Mouse (Mus musculus) midbrain, embryonic 14.5 days (tissue): ENCODE data around the gene Jade1. TPM values are rescaled to one million over a fixed set of nuclear protein-coding genes. Genes with fewer than 3 reads are reported as not detected.

Source experiments
- ATAC-seq: fragments of 200-750 bp; cut with Nextera tagmentation; 2 replicates; pipeline ENCODE4 v1.8.0; 2017; ENCODE audit warnings: moderate number of reproducible peaks, moderate library complexity; ENCODE audit not compliant: low FRiP score, low TSS enrichment
- DNase-seq: peaks from one replicate; pipeline ENCODE4 v3.0.0-alpha.2; 2015
- H3K27ac ChIP-seq: fragments of 300-500 bp; sonication (generic); replicated peaks from 2 replicates; pipeline ENCODE4 v1.5.1; 2014; ENCODE audit warnings: mild to moderate bottlenecking, low read depth, low read length, moderate library complexity
- H3K27me3 ChIP-seq: fragments of 300-500 bp; sonication (generic); 2 replicates; pipeline ENCODE4 v1.6.1; 2014; ENCODE audit warnings: low read length, control low read depth, mixed read lengths; ENCODE audit not compliant: control insufficient read depth, insufficient read depth
- H3K36me3 ChIP-seq: fragments of 300-500 bp; sonication (generic); 2 replicates; pipeline ENCODE4 v1.6.1; 2014; ENCODE audit warnings: low read length, control low read depth; ENCODE audit not compliant: control insufficient read depth, insufficient read depth
- H3K4me1 ChIP-seq: fragments of 300-500 bp; sonication (generic); 2 replicates; pipeline ENCODE4 v1.6.1; 2014; ENCODE audit warnings: mild to moderate bottlenecking, antibody characterized with exemption, low read length, control low read depth; ENCODE audit not compliant: control insufficient read depth, insufficient read depth
- H3K4me2 ChIP-seq: fragments of 300-500 bp; sonication (generic); 2 replicates; pipeline ENCODE4 v1.6.1; 2014; ENCODE audit warnings: mild to moderate bottlenecking, low read length, moderate library complexity
- H3K4me3 ChIP-seq: fragments of 300-500 bp; sonication (generic); replicated peaks from 2 replicates; pipeline ENCODE4 v1.5.1; 2014; ENCODE audit warnings: low read depth, low read length
- H3K9ac ChIP-seq: fragments of 300-500 bp; sonication (generic); replicated peaks from 2 replicates; pipeline ENCODE4 v1.6.1; 2014; ENCODE audit warnings: mild to moderate bottlenecking, low read length, moderate library complexity
- H3K9me3 ChIP-seq: fragments of 300-500 bp; sonication (generic); 2 replicates; pipeline ENCODE4 v1.6.1; 2016; ENCODE audit warnings: low read length, control low read depth, mixed read lengths; ENCODE audit not compliant: control insufficient read depth
- WGBS: fragments of 180-500 bp; shearing (Covaris S2); extraction: QIAGEN DNeasy Blood & Tissue Kit; methylation state at CpG from one replicate; pipeline ENCODE4 v1.1.7; 2014; 5-methylcytosine and 5-hydroxymethylcytosine counted together
- polyA plus RNA-seq: library from polyadenylated mRNA; unstranded; fragments of >200 nt; fragmentation: Nextera tagmentation; extraction: Ambion mirVana; gene quantifications from 2 replicates; pipeline ENCODE4 v1.2.1, GENCODE M21; 2014

The Jade1 gene
- polyA plus RNA-seq, 1 experiment from 2014 or later: 13.1 TPM

GRCm38 (mm10) chr3:41592805-41593204 is 37.3 kb downstream of the Jade1 start:
- Histone ChIP-seq H3K4me3 (no peak overlapping the region), H3K9me3 (no peaks in the 10 kb centered on the region), H3K27ac (no peak overlapping the region), H3K27me3 (no peaks in the 10 kb centered on the region), H3K4me2 (no peak overlapping the region), H3K4me1 (no peaks in the 10 kb centered on the region), H3K36me3 (peaks cover 45% of the 10 kb centered on the region), H3K9ac (no peak overlapping the region)
- ATAC-seq (no peak), DNase-seq (no peak)
- 90% methylated on average over 7 of the region's 7 CpGs for WGBS

DNA sequence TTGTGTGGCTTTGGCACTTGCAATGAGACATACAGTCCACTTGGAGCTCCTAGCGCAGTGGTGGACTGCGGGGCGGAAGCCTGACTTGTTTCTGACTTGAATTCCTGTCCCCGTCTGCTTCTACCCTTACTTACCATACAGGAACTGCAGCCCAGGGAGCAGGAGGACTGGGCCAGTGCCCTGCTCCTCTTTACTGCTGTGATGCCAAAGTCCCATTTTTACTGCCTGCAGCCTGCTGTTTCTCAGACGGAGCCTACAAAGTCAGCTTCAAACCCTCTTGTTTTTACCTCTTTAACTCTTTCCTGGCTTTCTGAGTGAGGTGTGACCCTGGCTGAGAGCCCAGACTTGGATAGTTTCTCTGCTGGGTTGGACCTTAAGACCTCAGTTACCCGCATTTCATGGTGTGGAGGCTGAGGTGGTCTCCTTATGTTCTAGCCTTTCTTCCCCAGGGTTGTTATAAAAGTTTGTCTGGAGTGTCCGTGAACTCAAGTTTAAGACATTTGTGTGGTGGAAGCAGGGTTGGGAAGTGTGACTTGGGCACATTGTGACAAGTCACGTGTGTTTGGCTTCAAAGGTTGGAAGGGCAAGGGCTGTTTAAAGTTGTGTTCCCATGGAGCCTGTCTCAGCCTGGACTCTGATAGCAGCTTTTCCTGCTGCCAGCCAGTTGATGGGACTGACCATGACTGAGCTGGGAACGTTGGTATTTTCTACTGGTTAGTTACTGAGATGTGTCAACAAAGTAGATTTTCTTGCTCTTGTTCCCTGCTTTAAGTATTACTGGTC is 38.8 kb downstream of the Jade1 start:
- Histone ChIP-seq H3K36me3 (peaks cover 49% of the 10 kb centered on the region), H3K27ac (no peak overlapping the region), H3K4me1 (no peaks in the 10 kb centered on the region), H3K9ac (no peak overlapping the region), H3K27me3 (no peaks in the 10 kb centered on the region), H3K4me3 (no peak overlapping the region), H3K4me2 (no peak overlapping the region), H3K9me3 (no peaks in the 10 kb centered on the region)
- no peak for DNase-seq
- WGBS: 89% methylated on average over 9 of the region's 9 CpGs
- ATAC-seq: no peak

GRCm38 (mm10) chr3:41595010-41595409 is 39.5 kb downstream of the Jade1 start:
- no peak for DNase-seq
- Histone ChIP-seq H3K9me3 (no peaks in the 10 kb centered on the region), H3K36me3 (peaks cover 44% of the 10 kb centered on the region), H3K4me3 (no peak overlapping the region), H3K4me2 (no peak overlapping the region), H3K4me1 (no peaks in the 10 kb centered on the region), H3K27me3 (no peaks in the 10 kb centered on the region), H3K27ac (no peak overlapping the region), H3K9ac (no peak overlapping the region)
- 95% methylated on average over 4 of the region's 4 CpGs for WGBS
- ATAC-seq: no peak

- Histone ChIP-seq H3K4me3 (no peak overlapping the region), H3K36me3 (peaks cover 35% of the 10 kb centered on the region), H3K27me3 (no peaks in the 10 kb centered on the region), H3K4me2 (no peak overlapping the region), H3K27ac (no peak overlapping the region), H3K9ac (no peak overlapping the region), H3K9me3 (no peaks in the 10 kb centered on the region), H3K4me1 (no peaks in the 10 kb centered on the region)
- 97% methylated on average over 8 of the region's 8 CpGs for WGBS
- ATAC-seq (no peak), DNase-seq (no peak)
Observed at GRCm38 (mm10) chr3:41597036-41597435, 41.5 kb downstream of the Jade1 start.

GRCm38 (mm10) chr3:41598412-41598811 is 42.9 kb downstream of the Jade1 start:
- no peak for DNase-seq
- 80% methylated on average over 9 of the region's 9 CpGs for WGBS
- peaks cover 28% of the 10 kb centered on the region for H3K36me3 ChIP-seq

DNA sequence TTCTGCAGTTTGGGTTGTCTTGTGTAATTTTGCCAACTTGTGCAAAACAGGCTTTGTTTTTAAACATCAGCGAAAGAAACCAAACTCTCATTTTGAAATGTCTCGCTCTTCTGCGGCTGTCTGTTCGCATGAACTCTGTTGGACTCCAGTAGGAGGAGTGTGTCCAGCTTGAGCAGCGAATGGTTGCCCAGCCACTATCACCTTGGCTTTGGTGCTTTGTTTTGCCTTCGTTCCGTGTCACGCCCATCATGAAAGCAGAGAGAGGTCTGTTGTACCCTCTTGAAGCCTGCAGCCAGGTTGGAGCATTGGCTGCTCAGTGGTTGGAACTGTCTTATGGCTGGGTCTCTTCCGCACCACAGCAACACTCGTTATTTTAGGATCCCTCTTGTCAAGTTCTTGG is 43.7 kb downstream of the Jade1 start:
- WGBS: 91% methylated on average over 10 of the region's 10 CpGs
- Histone ChIP-seq H3K36me3 (peaks cover 20% of the 10 kb centered on the region), H3K9ac (no peak overlapping the region), H3K4me3 (no peak overlapping the region), H3K4me2 (no peak overlapping the region), H3K27ac (no peak overlapping the region), H3K4me1 (peaks cover 9% of the 10 kb centered on the region), H3K27me3 (no peaks in the 10 kb centered on the region), H3K9me3 (no peaks in the 10 kb centered on the region)
- DNase-seq (no peak), ATAC-seq (no peak)

More at GRCm38 (mm10) chr3:41598412-41598811, 42.9 kb downstream of the Jade1 start:
- no peaks in the 10 kb centered on the region for H3K9me3 ChIP-seq
- H3K4me3 ChIP-seq: no peak overlapping the region
- H3K4me1 ChIP-seq: 0 out of 2 replicates have a peak, but pooled peaks cover 1% of the 10 kb centered on the region
- H3K27ac ChIP-seq: no peak overlapping the region
- no peak for ATAC-seq
- no peak overlapping the region for H3K4me2 ChIP-seq
- no peaks in the 10 kb centered on the region for H3K27me3 ChIP-seq
- no peak overlapping the region for H3K9ac ChIP-seq

DNA sequence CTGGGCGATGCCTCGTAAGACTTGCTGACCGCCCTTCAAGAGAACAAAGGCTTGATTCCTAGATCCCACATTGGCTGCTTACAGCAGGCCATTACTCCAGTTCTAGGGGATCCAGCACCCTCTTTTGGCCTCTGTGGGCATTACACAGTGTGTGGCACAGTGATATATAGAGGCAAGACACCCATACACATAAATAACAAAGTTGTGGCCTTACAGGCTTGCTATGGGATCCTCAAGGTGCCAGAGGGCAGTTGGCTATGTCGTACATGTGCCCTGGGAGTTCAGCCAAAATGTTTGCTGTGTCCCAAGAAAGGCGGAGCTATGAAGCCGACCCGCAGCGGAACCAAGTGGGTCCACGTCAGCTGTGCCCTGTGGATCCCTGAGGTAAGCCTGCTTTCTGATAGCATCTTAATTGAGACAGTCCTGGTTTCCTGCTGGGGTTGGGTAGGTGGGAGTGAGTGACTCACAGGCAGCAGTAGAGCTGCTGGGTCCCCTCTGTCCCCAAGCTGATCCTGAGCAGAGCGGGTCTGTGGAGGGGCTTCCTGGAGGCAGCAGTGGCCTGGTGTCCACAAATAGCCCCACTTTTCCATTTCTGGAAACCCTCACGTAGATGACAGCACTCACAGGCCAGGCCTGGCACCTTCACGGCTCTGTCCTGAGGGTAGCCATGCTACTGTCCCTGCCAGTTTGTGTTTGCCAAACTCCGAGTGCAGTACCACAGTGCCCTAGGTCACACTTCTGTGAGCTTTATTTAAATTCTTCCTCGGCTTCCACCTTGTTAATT is 44.5 kb downstream of the Jade1 start:
- Histone ChIP-seq H3K27ac (0 out of 2 replicates have a peak overlapping the region, but pooled peaks have one; percentile 13), H3K4me3 (no peak overlapping the region)
- 77% methylated on average over 14 of the region's 14 CpGs for WGBS

DNA sequence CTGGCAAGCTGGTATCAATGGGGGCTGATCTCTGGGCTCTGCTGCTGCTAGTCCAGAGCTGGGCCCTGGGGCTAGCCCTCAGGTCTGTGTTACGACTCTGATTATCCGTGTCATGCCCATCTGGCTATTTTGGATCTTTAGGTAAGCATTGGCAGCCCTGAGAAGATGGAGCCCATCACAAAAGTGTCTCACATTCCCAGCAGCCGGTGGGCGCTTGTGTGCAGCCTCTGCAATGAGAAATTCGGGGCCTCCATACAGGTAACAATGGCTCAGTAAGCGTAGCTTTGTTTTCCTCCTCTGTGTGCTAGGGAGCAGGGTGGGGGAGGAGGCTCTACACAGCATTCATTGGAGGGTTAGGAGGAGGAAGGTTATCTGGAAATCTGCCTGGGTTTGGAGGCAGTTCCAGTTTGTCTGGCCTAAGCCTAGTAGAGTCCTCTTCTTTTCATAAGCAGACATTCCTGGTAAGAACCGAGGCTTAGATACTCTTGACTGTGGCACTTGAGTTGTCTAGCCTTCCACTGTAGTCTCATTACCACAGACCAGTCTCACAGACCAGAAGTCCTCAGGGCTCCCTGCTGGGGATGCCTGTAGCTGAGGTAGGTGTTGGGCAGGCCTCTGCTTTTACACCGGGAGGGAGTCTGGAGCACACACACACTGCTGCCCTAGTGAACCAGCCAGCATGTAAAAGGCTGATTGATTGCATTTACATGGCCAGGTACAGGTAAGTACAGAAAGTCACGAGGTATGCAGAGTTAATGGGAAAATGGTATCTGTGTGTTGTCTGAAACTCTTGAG is 45.9 kb downstream of the Jade1 start:
- 73% methylated on average over 9 of the region's 9 CpGs for WGBS
- no peaks in the 10 kb centered on the region for H3K27me3 ChIP-seq
- H3K27ac ChIP-seq: no peak overlapping the region
- no peaks in the 10 kb centered on the region for H3K9me3 ChIP-seq
- DNase-seq: no peak
- H3K4me1 ChIP-seq: peaks cover 17% of the 10 kb centered on the region
- H3K36me3 ChIP-seq: peaks cover 14% of the 10 kb centered on the region
- H3K4me2 ChIP-seq: no peak overlapping the region
- ATAC-seq: no peak
- H3K9ac ChIP-seq: no peak overlapping the region
- H3K4me3 ChIP-seq: no peak overlapping the region

More for the DNA sequence above, 44.5 kb downstream of the Jade1 start:
- ATAC-seq (peak; percentile 22; the same call in 1 of the 2 replicates), DNase-seq (peak; percentile 63)
- no peaks in the 10 kb centered on the region for H3K27me3 ChIP-seq
- peaks cover 12% of the 10 kb centered on the region for H3K4me1 ChIP-seq
- H3K9me3 ChIP-seq: no peaks in the 10 kb centered on the region
- H3K4me2 ChIP-seq: no peak overlapping the region
- H3K9ac ChIP-seq: no peak overlapping the region
- H3K36me3 ChIP-seq: peaks cover 16% of the 10 kb centered on the region
